Mouse (Mus musculus) E14TG2a.4 (cell line): ENCODE results near the gene Wee1.

Experiments
- H3K27me3 ChIP-seq: 2 replicates; pipeline ENCODE4 v1.6.1; 2014; ENCODE audit warnings: low read length, control low read depth; ENCODE audit not compliant: insufficient read depth
- H3K36me3 ChIP-seq: 2 replicates; pipeline ENCODE4 v1.6.1; 2014; ENCODE audit warnings: low read length, control low read depth; ENCODE audit not compliant: insufficient read depth
- H3K4me1 ChIP-seq: replicated peaks from 2 replicates; pipeline ENCODE4 v1.6.1; 2014; ENCODE audit warnings: low read depth, low read length, control low read depth
- H3K4me3 ChIP-seq: replicated peaks from 2 replicates; pipeline ENCODE4 v1.5.1; 2014; ENCODE audit warnings: mild to moderate bottlenecking, low read length
- H3K9me3 ChIP-seq: 2 replicates; pipeline ENCODE4 v1.6.1; 2014; ENCODE audit warnings: low read length, control low read depth
- CTCF ChIP-seq: conservative IDR thresholded peaks from 2 replicates; pipeline ENCODE4 v1.5.1; 2014; ENCODE audit warnings: low read length
- NANOG ChIP-seq: IDR thresholded peaks from 2 replicates; pipeline ENCODE4 v1.6.1; 2014; ENCODE audit warnings: borderline replicate concordance, low read length, mixed read lengths
- POU5F1 ChIP-seq: IDR thresholded peaks from 2 replicates; pipeline ENCODE4 v1.6.1; 2014; ENCODE audit warnings: low read length, borderline replicate concordance

The Wee1 gene

DNA sequence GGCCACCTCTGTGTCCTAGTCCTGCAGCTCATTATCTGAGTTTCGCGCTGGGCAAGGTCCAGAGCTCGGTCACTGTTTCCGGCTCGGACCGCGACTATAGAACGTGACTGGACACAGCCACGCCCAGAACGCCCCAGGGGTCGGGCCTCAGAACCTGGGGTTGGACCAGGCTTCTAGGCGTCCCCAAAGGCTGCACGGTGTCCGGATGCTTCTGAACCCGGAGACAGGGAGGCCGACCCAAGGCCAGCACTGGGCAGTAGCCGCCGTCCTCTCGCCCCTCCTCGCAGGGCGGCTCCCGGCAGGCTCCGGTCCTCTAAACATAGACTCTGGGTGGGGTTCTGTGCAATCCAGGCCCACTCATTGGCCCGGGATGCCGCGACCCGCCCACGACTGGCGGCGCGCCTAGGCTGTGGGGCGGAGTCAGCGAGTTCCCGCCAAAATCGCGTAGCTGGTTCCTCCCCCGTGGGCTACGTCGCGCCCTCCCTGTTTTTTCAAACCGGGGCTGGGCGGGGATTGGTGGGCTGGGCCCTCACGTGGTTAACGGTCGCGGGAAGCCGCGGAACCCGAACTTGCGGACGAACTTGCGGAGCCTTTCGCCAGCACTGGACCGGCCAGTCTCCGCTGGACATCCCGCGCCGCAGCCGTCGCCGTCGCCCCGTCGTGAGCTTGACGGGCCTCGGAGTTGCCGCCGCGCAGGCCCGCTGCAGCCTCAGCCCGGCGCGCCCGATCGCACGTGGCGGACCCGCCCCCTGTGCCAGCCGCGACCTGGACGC, at the start of gene Wee1:
Gene Wee1, plus strand, starts transcription at position 531 of the 773 bp plus-strand sequence.
- TF ChIP-seq CTCF (no peak), NANOG (no peak), POU5F1 (no peak)
- peaks cover 63% of the 10 kb centered on the region for H3K4me1 ChIP-seq
- peaks cover 26% of the 10 kb centered on the region for H3K36me3 ChIP-seq
- peak within 1 kb of the TSS; percentile 95 for H3K4me3 ChIP-seq
- no peaks in the 10 kb centered on the region for H3K27me3 ChIP-seq
- no peaks in the 10 kb centered on the region for H3K9me3 ChIP-seq

- TF ChIP-seq POU5F1 (no peak), NANOG (no peak), CTCF (no peak)
- no peak overlapping the region for H3K4me3 ChIP-seq
These were observed 43.7 kb upstream of the Wee1 start for GRCm38 (mm10) chr7:110078168-110078567.

GRCm38 (mm10) chr7:110083386-110084165, 38.3 kb upstream of the Wee1 start:
- no peaks in the 10 kb centered on the region for H3K9me3 ChIP-seq
- TF ChIP-seq NANOG (no peak), CTCF (peak; percentile 96)

More at GRCm38 (mm10) chr7:110078168-110078567, 43.7 kb upstream of the Wee1 start:
- Histone ChIP-seq H3K4me1 (peaks cover 1% of the 10 kb centered on the region), H3K36me3 (peaks cover 99% of the 10 kb centered on the region), H3K9me3 (no peaks in the 10 kb centered on the region), H3K27me3 (no peaks in the 10 kb centered on the region)

GRCm38 (mm10) chr7:110085217-110085616, 36.6 kb upstream of the Wee1 start:
- peaks cover 6% of the 10 kb centered on the region for H3K4me1 ChIP-seq
- peaks cover 98% of the 10 kb centered on the region for H3K36me3 ChIP-seq
- TF ChIP-seq NANOG (no peak), CTCF (no peak), POU5F1 (no peak)
- no peaks in the 10 kb centered on the region for H3K9me3 ChIP-seq
- no peaks in the 10 kb centered on the region for H3K27me3 ChIP-seq
- H3K4me3 ChIP-seq = no peak overlapping the region

More at GRCm38 (mm10) chr7:110083386-110084165, 38.3 kb upstream of the Wee1 start:
- H3K4me3 ChIP-seq = 0 out of 2 replicates have a peak overlapping the region, but pooled peaks have one; percentile 1
- H3K27me3 ChIP-seq = no peaks in the 10 kb centered on the region
- peaks cover 98% of the 10 kb centered on the region for H3K36me3 ChIP-seq
- peaks cover 6% of the 10 kb centered on the region for H3K4me1 ChIP-seq

- H3K27me3 ChIP-seq = no peaks in the 10 kb centered on the region
- H3K4me1 ChIP-seq = peaks cover 6% of the 10 kb centered on the region
- no peaks in the 10 kb centered on the region for H3K9me3 ChIP-seq
- TF ChIP-seq POU5F1 (no peak), NANOG (no peak), CTCF (no peak)
- H3K4me3 ChIP-seq = no peak overlapping the region
- H3K36me3 ChIP-seq = peaks cover 98% of the 10 kb centered on the region
These were observed 33.9 kb upstream of the Wee1 start for GRCm38 (mm10) chr7:110087914-110088313.

DNA sequence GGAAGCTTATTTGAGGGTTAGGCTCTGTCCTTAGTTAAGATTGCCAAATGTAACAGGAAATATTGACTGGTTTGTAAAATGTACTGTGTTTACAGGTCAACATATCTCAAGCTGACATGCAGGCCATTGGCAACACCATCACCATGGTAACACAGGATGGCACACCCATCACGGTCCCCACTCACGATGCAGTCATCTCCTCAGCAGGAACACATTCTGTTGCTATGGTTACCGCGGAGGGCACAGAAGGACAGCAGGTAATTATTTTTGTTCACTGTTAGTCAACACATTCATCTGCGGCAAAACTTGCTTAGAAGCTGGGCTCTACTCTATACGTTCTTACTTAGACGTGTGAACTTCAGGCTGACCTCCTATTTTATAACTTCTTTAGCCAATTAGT, 30.2 kb upstream of the Wee1 start:
- Histone ChIP-seq H3K36me3 (peaks cover 100% of the 10 kb centered on the region), H3K9me3 (no peaks in the 10 kb centered on the region), H3K4me3 (no peak overlapping the region), H3K4me1 (peaks cover 11% of the 10 kb centered on the region), H3K27me3 (no peaks in the 10 kb centered on the region)
- TF ChIP-seq NANOG (no peak), POU5F1 (no peak), CTCF (no peak)

DNA sequence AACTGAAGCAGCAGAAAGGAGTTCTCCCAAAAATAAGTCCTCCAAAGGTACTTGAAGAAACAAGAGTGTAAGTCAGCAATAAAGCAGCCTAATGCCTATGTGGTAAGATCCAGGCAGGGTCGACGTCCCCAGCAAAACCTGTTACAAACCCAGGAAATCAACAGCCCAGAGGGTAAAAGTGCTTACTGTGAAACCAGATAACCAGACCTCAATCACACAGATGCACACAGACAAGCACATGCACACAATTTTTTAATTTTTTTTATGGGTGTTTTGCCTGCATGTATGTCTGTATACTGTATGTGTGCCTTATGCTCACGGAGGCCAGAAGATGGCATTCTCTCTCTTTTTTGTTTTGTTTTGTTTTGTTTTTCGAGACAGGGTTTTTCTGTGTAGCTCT, 25.5 kb upstream of the Wee1 start:
- peaks cover 52% of the 10 kb centered on the region for H3K4me1 ChIP-seq
- H3K36me3 ChIP-seq = peaks cover 57% of the 10 kb centered on the region
- TF ChIP-seq CTCF (no peak), POU5F1 (no peak), NANOG (no peak)
- no peak overlapping the region for H3K4me3 ChIP-seq
- no peaks in the 10 kb centered on the region for H3K9me3 ChIP-seq
- H3K27me3 ChIP-seq = no peaks in the 10 kb centered on the region

GRCm38 (mm10) chr7:110097106-110097793, 24.6 kb upstream of the Wee1 start:
- TF ChIP-seq NANOG = no peak
- TF ChIP-seq POU5F1 = no peak
- no peak for TF ChIP-seq CTCF
- Histone ChIP-seq H3K27me3 (no peaks in the 10 kb centered on the region), H3K36me3 (peaks cover 48% of the 10 kb centered on the region), H3K4me3 (peak overlapping the region; percentile 27; the same call in 1 of the 2 replicates), H3K4me1 (peaks cover 56% of the 10 kb centered on the region), H3K9me3 (no peaks in the 10 kb centered on the region)
